Mouse (Mus musculus): ENCODE measurements around the gene Mss51. TPM values are rescaled to one million over a fixed set of nuclear protein-coding genes. Genes with fewer than 3 reads are reported as not detected.

Gene Mss51
- polyA plus RNA-seq, 1 experiment, result 0.90 TPM

DNA sequence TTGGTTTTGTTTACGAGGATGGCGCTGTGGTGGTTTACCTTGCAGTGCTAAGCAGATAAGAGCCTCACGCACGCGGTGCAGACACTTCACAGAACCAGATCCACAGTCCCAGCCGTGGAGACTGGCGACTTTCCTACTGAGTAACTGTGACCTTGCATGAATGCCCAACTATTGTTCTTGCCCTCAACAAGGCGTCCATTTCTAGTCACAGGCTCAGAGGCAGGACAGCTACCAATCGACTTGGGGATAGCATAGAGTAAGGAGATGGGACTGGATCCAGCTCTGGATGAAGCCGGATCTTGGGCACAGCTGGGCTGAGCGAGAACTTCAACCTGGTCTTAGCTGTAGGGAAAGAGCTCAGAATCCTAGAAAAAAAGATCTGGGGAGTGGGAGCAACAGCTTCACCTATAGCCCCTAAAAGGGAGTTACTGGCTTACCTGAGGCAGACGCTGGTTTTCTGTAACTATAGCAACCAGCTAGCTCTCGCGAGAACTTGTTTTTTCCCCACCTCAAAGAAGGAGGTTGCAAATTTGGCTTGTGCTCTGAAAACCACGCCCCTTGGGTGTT lies 44.9 kb downstream of the Mss51 start, which contains the start of gene Cfap70:
TSS of gene Cfap70 (minus strand) at position 462 of the 567 bp plus-strand sequence.
- peak; percentile 31 for DNase-seq (ENCODE audit: low read depth)

GRCm38 (mm10) chr14:20451302-20451701 lies 45.4 kb downstream of the Mss51 start:
- DNase-seq (ENCODE audit: low read depth), result no peak

- DNase-seq (ENCODE audit: low read depth), result no peak
Observed at GRCm38 (mm10) chr14:20447209-20447608, 49.5 kb downstream of the Mss51 start.

GRCm38 (mm10) chr14:20442252-20442651 lies 54.4 kb downstream of the Mss51 start:
- no peak for DNase-seq (ENCODE audit: low read depth)

DNA sequence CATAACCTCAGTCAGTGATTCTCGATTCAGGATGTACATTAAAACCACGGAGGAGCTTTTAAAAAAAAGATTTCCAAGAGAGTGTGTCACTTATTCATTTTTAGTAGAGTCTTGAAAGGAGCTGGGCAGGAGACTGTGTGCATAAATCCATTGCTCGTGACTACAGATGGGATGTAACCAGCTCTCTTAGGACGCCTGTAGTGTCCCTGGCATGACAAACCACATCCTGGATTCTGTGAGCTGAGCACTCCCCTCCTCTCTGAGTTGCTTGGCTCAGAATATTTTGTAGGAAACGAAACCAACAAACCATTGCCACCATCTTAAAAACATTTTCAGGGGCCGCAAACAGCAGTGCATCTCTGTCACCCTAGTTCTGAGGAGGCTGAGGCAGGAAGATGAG lies 59.7 kb downstream of the Mss51 start:
- no peak for DNase-seq (ENCODE audit: low read depth)

Other genes with a start within 250 kb of the Mss51 start
- not detected in 2 replicates for gene Kcnk16, start 227.7 kb downstream of the Mss51 start, polyA plus RNA-seq (2012; rRNA removed)
- gene Nudt13, start 202.2 kb downstream of the Mss51 start, polyA plus RNA-seq (2012; rRNA removed), result 25.3 and 37.6 TPM in 2 replicates
- gene Ecd, start 148.8 kb downstream of the Mss51 start, polyA plus RNA-seq (2012; rRNA removed), result 29.0 and 29.7 TPM in 2 replicates
- gene Fam149b, start 148.7 kb downstream of the Mss51 start, polyA plus RNA-seq (2012; rRNA removed), result 34.0 and 35.1 TPM in 2 replicates
- gene Dnajc9, start 108.0 kb downstream of the Mss51 start, polyA plus RNA-seq (2012; rRNA removed), result 8.0 and 12.1 TPM in 2 replicates
- gene Mrps16, start 103.3 kb downstream of the Mss51 start, polyA plus RNA-seq (2012; rRNA removed), result 42.5 and 48.5 TPM in 2 replicates
- gene Cfap70, start 44.7 kb downstream of the Mss51 start, polyA plus RNA-seq (2012; rRNA removed), result 0.78 and 0.85 TPM in 2 replicates
- gene Anxa7, start 16.8 kb downstream of the Mss51 start, polyA plus RNA-seq (2012; rRNA removed), result 72.9 and 87.9 TPM in 2 replicates
- 13.9 and 16.8 TPM in 2 replicates for gene Ppp3cb, start 49.7 kb upstream of the Mss51 start, polyA plus RNA-seq (2012; rRNA removed)
- gene Usp54, start 144.2 kb upstream of the Mss51 start, polyA plus RNA-seq (2012; rRNA removed), result 13.0 and 14.8 TPM in 2 replicates
- gene Myoz1, start 159.6 kb upstream of the Mss51 start, polyA plus RNA-seq (2012; rRNA removed), result 1.1 and 1.6 TPM in 2 replicates
- gene Synpo2l, start 171.5 kb upstream of the Mss51 start, polyA plus RNA-seq (2012; rRNA removed), result 0.43 and 0.49 TPM in 2 replicates
- 160 and 173 TPM in 2 replicates for gene Sec24c, start 177.4 kb upstream of the Mss51 start, polyA plus RNA-seq (2012; rRNA removed)
- gene Fut11, start 198.1 kb upstream of the Mss51 start, polyA plus RNA-seq (2012; rRNA removed), result 13.0 and 15.5 TPM in 2 replicates
- gene Chchd1, start 206.1 kb upstream of the Mss51 start, polyA plus RNA-seq (2012; rRNA removed), result 32.0 and 32.1 TPM in 2 replicates
- gene Zswim8, start 210.7 kb upstream of the Mss51 start, polyA plus RNA-seq (2012; rRNA removed), result 177 and 198 TPM in 2 replicates
- 55.9 and 56.1 TPM in 2 replicates for gene Ndst2, start 237.7 kb upstream of the Mss51 start, polyA plus RNA-seq (2012; rRNA removed)

All from gonadal fat pad, adult 2 months (tissue).